Mouse (Mus musculus) kidney, postnatal 36 days (tissue): ENCODE results near the gene Nav3.
A peak's percentile ranks its signal among the peaks of the same experiment; 100 is the strongest.

Experiments
- DNase-seq, 2 experiments: peaks; one replicate each; pipeline ENCODE4 v3.0.0; 2021 to 2022; ENCODE audit warnings: mixed read lengths in 2 of 2

The Nav3 gene

GRCm38 (mm10) chr10:109799246-109799645, 656.8 kb downstream of the Nav3 start:
- no peak for DNase-seq

- no peak for DNase-seq
These were observed 659.0 kb downstream of the Nav3 start for GRCm38 (mm10) chr10:109796981-109797380.

GRCm38 (mm10) chr10:109793491-109793890, 662.5 kb downstream of the Nav3 start:
- no peak for DNase-seq

- DNase-seq = no peak
These were observed 667.3 kb downstream of the Nav3 start for GRCm38 (mm10) chr10:109788728-109789127.

- no peak for DNase-seq
These were observed 676.9 kb downstream of the Nav3 start for GRCm38 (mm10) chr10:109779109-109779508.

GRCm38 (mm10) chr10:109769092-109769491, 686.9 kb downstream of the Nav3 start:
- DNase-seq = no peak

GRCm38 (mm10) chr10:109765650-109766049, 690.4 kb downstream of the Nav3 start:
- peak; percentile 58 to 85 for DNase-seq

- peak in 1 of 2 experiments; percentile 5 for DNase-seq
These were observed 691.4 kb downstream of the Nav3 start for GRCm38 (mm10) chr10:109764412-109765101.

- DNase-seq = no peak
These were observed 696.9 kb downstream of the Nav3 start for GRCm38 (mm10) chr10:109758921-109759600.

GRCm38 (mm10) chr10:109746901-109747300, 709.1 kb downstream of the Nav3 start:
- no peak for DNase-seq

GRCm38 (mm10) chr10:109741664-109742063, 714.3 kb downstream of the Nav3 start:
- no peak for DNase-seq

- no peak for DNase-seq
These were observed 715.7 kb downstream of the Nav3 start for GRCm38 (mm10) chr10:109740326-109740725.

GRCm38 (mm10) chr10:109723646-109724045, 732.4 kb downstream of the Nav3 start:
- DNase-seq = no peak

GRCm38 (mm10) chr10:109718808-109719207, 737.2 kb downstream of the Nav3 start:
- DNase-seq = no peak

GRCm38 (mm10) chr10:109718390-109718789, 737.6 kb downstream of the Nav3 start:
- DNase-seq = no peak

- DNase-seq = no peak
These were observed 743.0 kb downstream of the Nav3 start for GRCm38 (mm10) chr10:109713001-109713400.

- DNase-seq = no peak
These were observed 756.2 kb downstream of the Nav3 start for GRCm38 (mm10) chr10:109699771-109700335.

GRCm38 (mm10) chr10:109690564-109690963, 765.4 kb downstream of the Nav3 start:
- DNase-seq = no peak

GRCm38 (mm10) chr10:109684109-109685056, 771.6 kb downstream of the Nav3 start:
- peak; percentile 1 to 44 for DNase-seq

- DNase-seq = no peak
These were observed 783.1 kb downstream of the Nav3 start for GRCm38 (mm10) chr10:109672896-109673295.

GRCm38 (mm10) chr10:109667453-109667852, 788.6 kb downstream of the Nav3 start:
- DNase-seq = no peak

- peak; percentile 30 to 79 for DNase-seq
These were observed 791.2 kb downstream of the Nav3 start for GRCm38 (mm10) chr10:109664629-109665317.
